Mouse (Mus musculus) intestine, embryonic 14.5 days (tissue): ENCODE results near the gene Gm21983. TPM values are rescaled to one million over a fixed set of nuclear protein-coding genes. Genes with fewer than 3 reads are reported as not detected.
A peak's percentile ranks its signal among the peaks of the same experiment; 100 is the strongest.

Experiments
- ATAC-seq: fragments of 200-750 bp; cut with Nextera tagmentation; replicated peaks from 2 replicates; pipeline ENCODE4 v1.8.0; 2017; ENCODE audit warnings: low read depth, moderate number of reproducible peaks, moderate TSS enrichment, moderate library complexity; ENCODE audit not compliant: low FRiP score, low TSS enrichment
- DNase-seq: peaks from one replicate; pipeline ENCODE4 v3.0.0-alpha.2; 2018; ENCODE audit warnings: low spot score
- H3K27ac ChIP-seq: fragments of 300-500 bp; sonication (generic); 2 replicates; pipeline ENCODE4 v1.5.1; 2014; ENCODE audit warnings: low read depth, mild to moderate bottlenecking, control low read depth
- H3K27me3 ChIP-seq: fragments of 300-500 bp; sonication (generic); replicated peaks from 2 replicates; pipeline ENCODE4 v1.6.1; 2014; ENCODE audit warnings: low read length, control low read depth; ENCODE audit not compliant: control insufficient read depth, insufficient read depth
- H3K36me3 ChIP-seq: fragments of 300-500 bp; sonication (generic); 2 replicates; pipeline ENCODE4 v1.6.1; 2014; ENCODE audit warnings: low read length, control low read depth; ENCODE audit not compliant: control insufficient read depth, insufficient read depth
- H3K4me1 ChIP-seq: fragments of 300-500 bp; sonication (generic); replicated peaks from 2 replicates; pipeline ENCODE4 v1.6.1; 2014; ENCODE audit warnings: low read length, control low read depth, mixed read lengths; ENCODE audit not compliant: control insufficient read depth, insufficient read depth
- H3K4me2 ChIP-seq: fragments of 300-500 bp; sonication (generic); 2 replicates; pipeline ENCODE4 v1.6.1; 2014; ENCODE audit warnings: low read length
- H3K4me3 ChIP-seq: fragments of 300-500 bp; sonication (generic); 2 replicates; pipeline ENCODE4 v1.5.1; 2014; ENCODE audit warnings: low read depth, low read length, control low read depth, mixed read lengths
- H3K9ac ChIP-seq: fragments of 300-500 bp; sonication (generic); 2 replicates; pipeline ENCODE4 v1.6.1; 2014; ENCODE audit warnings: mild to moderate bottlenecking, low read length
- H3K9me3 ChIP-seq: fragments of 300-500 bp; sonication (generic); 2 replicates; pipeline ENCODE4 v1.6.1; 2016; ENCODE audit warnings: low read length, control low read depth; ENCODE audit not compliant: control insufficient read depth
- WGBS: fragments of 180-500 bp; shearing (Covaris S2); extraction: QIAGEN DNeasy Blood & Tissue Kit; methylation state at CpG from one replicate; pipeline ENCODE4 v1.1.7; 2014; 5-methylcytosine and 5-hydroxymethylcytosine counted together
- polyA plus RNA-seq: library from polyadenylated mRNA; unstranded; fragments of >200 nt; fragmentation: Nextera tagmentation; extraction: Ambion mirVana; gene quantifications from 2 replicates; pipeline ENCODE4 v1.2.1, GENCODE M21; 2014

Gene Gm21983
- 0.52 TPM in 1 of 2 replicates, not detected in the other for polyA plus RNA-seq

GRCm38 (mm10) chr7:27180837-27181695, at the start of gene Gm21983, which contains the start of gene Mia:
TSS of gene Gm21983 (minus strand) at chr7:27181086.
TSS of gene Mia (minus strand) at chr7:27181157.
- Histone ChIP-seq H3K9ac (no peak within 1 kb of the TSS), H3K27me3 (no peaks in the 10 kb centered on the region), H3K4me1 (0 out of 2 replicates have a peak, but pooled peaks cover 10% of the 10 kb centered on the region), H3K9me3 (no peaks in the 10 kb centered on the region), H3K4me3 (no peak within 1 kb of the TSS), H3K27ac (no peak within 1 kb of the TSS), H3K36me3 (peaks cover 26% of the 10 kb centered on the region), H3K4me2 (no peak within 1 kb of the TSS)
- 70% methylated on average over 14 of the region's 14 CpGs for WGBS
- ATAC-seq (no peak), DNase-seq (no peak)

- ATAC-seq, result no peak
- WGBS, result 13% methylated on average over 6 of the region's 6 CpGs
- Histone ChIP-seq H3K4me2 (peak overlapping the region; percentile 77), H3K27me3 (no peaks in the 10 kb centered on the region), H3K36me3 (no peaks in the 10 kb centered on the region), H3K9me3 (no peaks in the 10 kb centered on the region), H3K4me1 (peaks cover 48% of the 10 kb centered on the region), H3K9ac (peak overlapping the region; percentile 85), H3K27ac (peak overlapping the region; percentile 85), H3K4me3 (peak overlapping the region; percentile 84)
- no peak for DNase-seq
Measured at GRCm38 (mm10) chr7:27228865-27229264, 48.0 kb upstream of the Gm21983 start.

GRCm38 (mm10) chr7:27228281-27228821, 47.5 kb upstream of the Gm21983 start, which contains the start of gene Itpkc:
TSS of gene Itpkc (minus strand) at chr7:27228661.
- Histone ChIP-seq H3K36me3 (no peaks in the 10 kb centered on the region), H3K4me2 (peak within 1 kb of the TSS; percentile 77), H3K4me3 (peak within 1 kb of the TSS; percentile 84), H3K4me1 (peaks cover 44% of the 10 kb centered on the region), H3K27ac (peak within 1 kb of the TSS; percentile 85), H3K9me3 (no peaks in the 10 kb centered on the region), H3K9ac (peak within 1 kb of the TSS; percentile 85), H3K27me3 (no peaks in the 10 kb centered on the region)
- peak; percentile 76 for ATAC-seq
- DNase-seq, result peak; percentile 96
- WGBS, result under 1% methylated on average over 49 of the region's 49 CpGs

- ATAC-seq (0 out of 2 replicates have a peak, but pooled peaks have one; percentile 0), DNase-seq (no peak)
- H3K9me3 ChIP-seq, result no peaks in the 10 kb centered on the region
- H3K27me3 ChIP-seq, result no peaks in the 10 kb centered on the region
- H3K4me1 ChIP-seq, result peaks cover 46% of the 10 kb centered on the region
- no peaks in the 10 kb centered on the region for H3K36me3 ChIP-seq
- 3% methylated on average over 10 of the region's 10 CpGs for WGBS
- H3K27ac ChIP-seq, result peak overlapping the region; percentile 85
- peak overlapping the region; percentile 84 for H3K4me3 ChIP-seq
- peak overlapping the region; percentile 77 for H3K4me2 ChIP-seq
- peak overlapping the region; percentile 85 for H3K9ac ChIP-seq
Measured at GRCm38 (mm10) chr7:27227676-27228075, 46.8 kb upstream of the Gm21983 start.

GRCm38 (mm10) chr7:27227276-27227675, 46.4 kb upstream of the Gm21983 start:
- no peak for DNase-seq
- peak overlapping the region; percentile 85 for H3K9ac ChIP-seq
- ATAC-seq, result no peak
- H3K27ac ChIP-seq, result no peak overlapping the region
- no peaks in the 10 kb centered on the region for H3K9me3 ChIP-seq
- peak overlapping the region; percentile 77 for H3K4me2 ChIP-seq
- peaks cover 46% of the 10 kb centered on the region for H3K4me1 ChIP-seq
- WGBS, result 21% methylated on average over 9 of the region's 9 CpGs
- H3K4me3 ChIP-seq, result peak overlapping the region; percentile 84
- no peaks in the 10 kb centered on the region for H3K27me3 ChIP-seq
- no peaks in the 10 kb centered on the region for H3K36me3 ChIP-seq

GRCm38 (mm10) chr7:27224877-27225575, 44.1 kb upstream of the Gm21983 start:
- ATAC-seq, result peak; percentile 52
- H3K36me3 ChIP-seq, result peaks cover 10% of the 10 kb centered on the region
- DNase-seq, result peak; percentile 77
- H3K4me2 ChIP-seq, result peak overlapping the region; percentile 77
- no peaks in the 10 kb centered on the region for H3K9me3 ChIP-seq
- H3K4me3 ChIP-seq, result peak overlapping the region; percentile 84
- H3K27ac ChIP-seq, result peak overlapping the region; percentile 64
- peak overlapping the region; percentile 30; the same call in 1 of the 2 replicates for H3K9ac ChIP-seq
- peaks cover 41% of the 10 kb centered on the region for H3K4me1 ChIP-seq
- 58% methylated on average over 11 of the region's 11 CpGs for WGBS
- no peaks in the 10 kb centered on the region for H3K27me3 ChIP-seq

GRCm38 (mm10) chr7:27222538-27222937, 41.7 kb upstream of the Gm21983 start:
- no peak overlapping the region for H3K9ac ChIP-seq
- WGBS, result 72% methylated on average over 1 of the region's 1 CpGs
- peaks cover 37% of the 10 kb centered on the region for H3K4me1 ChIP-seq
- DNase-seq (no peak), ATAC-seq (no peak)
- H3K9me3 ChIP-seq, result no peaks in the 10 kb centered on the region
- no peak overlapping the region for H3K4me2 ChIP-seq
- no peak overlapping the region for H3K27ac ChIP-seq
- no peaks in the 10 kb centered on the region for H3K27me3 ChIP-seq
- peaks cover 30% of the 10 kb centered on the region for H3K36me3 ChIP-seq
- no peak overlapping the region for H3K4me3 ChIP-seq

GRCm38 (mm10) chr7:27221939-27222338, 41.1 kb upstream of the Gm21983 start:
- Histone ChIP-seq H3K4me3 (no peak overlapping the region), H3K9ac (no peak overlapping the region), H3K27ac (no peak overlapping the region), H3K27me3 (no peaks in the 10 kb centered on the region), H3K9me3 (no peaks in the 10 kb centered on the region), H3K4me1 (peaks cover 34% of the 10 kb centered on the region), H3K36me3 (peaks cover 36% of the 10 kb centered on the region), H3K4me2 (no peak overlapping the region)
- WGBS, result 65% methylated on average over 6 of the region's 6 CpGs
- DNase-seq (no peak), ATAC-seq (no peak)
